12 mouse cellular contexts compared by ENCODE assay signal in genomic region chr7:48909342-48909671, GRCm38 (mm10). TPM values are rescaled to one million over a fixed set of nuclear protein-coding genes. Genes with fewer than 3 reads are reported as not detected.
DNase-seq lines count a peak whose midpoint lies in the region; ATAC-seq lines count a peak whose summit lies in the region.
"Had no signal": no experiment of that assay in that cellular context is flagged by ENCODE, and none has a peak within 500 bp of the region (broad histone marks: within the 10 kb centered on the region; RNA-seq: fewer than 3 reads in every experiment).

No protein-coding gene starts in this region.

- H3K4me2 ChIP-seq in forebrain, embryonic 13.5 days: no peak overlapping the region
- H3K4me2 ChIP-seq in forebrain, embryonic 11.5 days (ENCODE audit: low read depth, low read length, severe bottlenecking): no peak overlapping the region
- 0 out of 2 replicates have a peak overlapping the region, but pooled peaks have one; percentile 1 for H3K4me2 ChIP-seq in liver, embryonic 12.5 days
- H3K4me2 ChIP-seq in liver, embryonic 11.5 days: no peak overlapping the region
- no peak overlapping the region for H3K4me2 ChIP-seq in liver, embryonic 16.5 days (ENCODE audit: low read depth, low read length)
- H3K4me2 ChIP-seq: heart, embryonic 12.5 days; lung, embryonic 14.5 days had no signal

- H3K4me1 ChIP-seq in forebrain, embryonic 13.5 days: peaks cover 22% of the 10 kb centered on the region
- no peaks in the 10 kb centered on the region; the same call in 1 of the 2 replicates for H3K4me1 ChIP-seq in forebrain, embryonic 11.5 days (replicated peaks; ENCODE audit: control insufficient read depth, insufficient read depth, low read length)
- peaks cover 10% of the 10 kb centered on the region for H3K4me1 ChIP-seq in liver, embryonic 12.5 days
- H3K4me1 ChIP-seq in liver, embryonic 11.5 days (replicated peaks; ENCODE audit: control insufficient read depth, insufficient read depth, low read length): peaks cover 6% of the 10 kb centered on the region
- H3K4me1 ChIP-seq in liver, embryonic 16.5 days (ENCODE audit: control insufficient read depth, low read depth, low read length): no peaks in the 10 kb centered on the region

- H3K4me3 ChIP-seq in forebrain, embryonic 13.5 days: no peak overlapping the region
- no peak overlapping the region for H3K4me3 ChIP-seq in forebrain, embryonic 11.5 days (ENCODE audit: low read depth, low read length)
- no peak overlapping the region for H3K4me3 ChIP-seq in liver, embryonic 12.5 days
- H3K4me3 ChIP-seq in liver, embryonic 11.5 days (ENCODE audit: low read depth, low read length): no peak overlapping the region
- H3K4me3 ChIP-seq in liver, embryonic 16.5 days (ENCODE audit: low read depth, low read length): no peak overlapping the region
- H3K4me3 ChIP-seq: heart, embryonic 12.5 days had no signal

- ATAC-seq in forebrain, embryonic 13.5 days: peak; percentile 62; the same call in 1 of the 2 replicates
- ATAC-seq in forebrain, embryonic 11.5 days (replicated peaks; ENCODE audit: low FRiP score): no peak
- ATAC-seq in liver, embryonic 12.5 days: no peak
- ATAC-seq in liver, embryonic 11.5 days (replicated peaks; ENCODE audit: low FRiP score): no peak
- no peak for ATAC-seq in liver, embryonic 16.5 days (ENCODE audit: low read depth)

- no peak for DNase-seq in forebrain, embryonic 11.5 days (ENCODE audit: low spot score)
- no peak for DNase-seq in liver, embryonic 11.5 days (ENCODE audit: low spot score)
- peak; percentile 40 for DNase-seq in NIH3T3 (ENCODE audit: low read depth)
- no peak for DNase-seq in left cerebral cortex, postnatal 10 days (ENCODE audit: extremely low spot score in 1 of 2, low spot score in 2 of 2)
- no peak for DNase-seq in ovary, postnatal 10 days (ENCODE audit: low spot score)
- DNase-seq: cerebellum, postnatal 14 days; kidney, adult 11 months; lung, embryonic 14.5 days had no signal

- H3K9ac ChIP-seq in forebrain, embryonic 13.5 days: no peak overlapping the region
- no peak overlapping the region for H3K9ac ChIP-seq in forebrain, embryonic 11.5 days (ENCODE audit: low read length)
- no peak overlapping the region for H3K9ac ChIP-seq in liver, embryonic 12.5 days
- H3K9ac ChIP-seq in liver, embryonic 11.5 days (ENCODE audit: low read depth, low read length): no peak overlapping the region
- no peak overlapping the region for H3K9ac ChIP-seq in liver, embryonic 16.5 days (ENCODE audit: low read depth, low read length)
- H3K9ac ChIP-seq: heart, embryonic 12.5 days; lung, embryonic 14.5 days had no signal

- H3K27me3 ChIP-seq in forebrain, embryonic 13.5 days: peaks cover 47% of the 10 kb centered on the region
- no peaks in the 10 kb centered on the region; the same call in 1 of the 2 replicates for H3K27me3 ChIP-seq in forebrain, embryonic 11.5 days (ENCODE audit: control insufficient read depth, insufficient read depth, low read length)
- no peaks in the 10 kb centered on the region for H3K27me3 ChIP-seq in liver, embryonic 12.5 days (replicated peaks)
- no peaks in the 10 kb centered on the region for H3K27me3 ChIP-seq in liver, embryonic 11.5 days (replicated peaks; ENCODE audit: control insufficient read depth, insufficient read depth, low read length)
- no peaks in the 10 kb centered on the region for H3K27me3 ChIP-seq in liver, embryonic 16.5 days (ENCODE audit: control insufficient read depth, insufficient read depth, low read depth, low read length)
- H3K27me3 ChIP-seq: heart, embryonic 12.5 days had no signal

- H3K27ac ChIP-seq in forebrain, embryonic 13.5 days: no peak overlapping the region
- no peak overlapping the region for H3K27ac ChIP-seq in forebrain, embryonic 11.5 days (ENCODE audit: low read depth, low read length)
- peak overlapping the region; percentile 34; the same call in 1 of the 2 replicates for H3K27ac ChIP-seq in liver, embryonic 12.5 days
- no peak overlapping the region; the same call in 1 of the 2 replicates for H3K27ac ChIP-seq in liver, embryonic 11.5 days (ENCODE audit: low read depth, low read length)
- peak overlapping the region; percentile 69 for H3K27ac ChIP-seq in liver, embryonic 16.5 days (ENCODE audit: low read length)

- 51% methylated on average over 4 of the region's 4 CpGs for WGBS in forebrain, embryonic 13.5 days
- WGBS in forebrain, embryonic 11.5 days: 63% methylated on average over 4 of the region's 4 CpGs
- WGBS in liver, embryonic 12.5 days (ENCODE audit: insufficient replicate concordance): 31% methylated on average over 4 of the region's 4 CpGs
- 47% methylated on average over 4 of the region's 4 CpGs for WGBS in liver, embryonic 11.5 days
- 26% methylated on average over 4 of the region's 4 CpGs for WGBS in liver, embryonic 16.5 days (ENCODE audit: insufficient replicate concordance)

- intact Hi-C loops in left cerebral cortex, postnatal 10 days (cut with DNase I): no loop called here

- no peaks in the 10 kb centered on the region for H3K9me3 ChIP-seq in forebrain, embryonic 13.5 days (replicated peaks)
- no peaks in the 10 kb centered on the region for H3K9me3 ChIP-seq in forebrain, embryonic 11.5 days (ENCODE audit: control insufficient read depth, low read length)
- H3K9me3 ChIP-seq in liver, embryonic 12.5 days (replicated peaks): no peaks in the 10 kb centered on the region
- H3K9me3 ChIP-seq in liver, embryonic 11.5 days (ENCODE audit: control insufficient read depth, low read length): no peaks in the 10 kb centered on the region
- H3K9me3 ChIP-seq in liver, embryonic 16.5 days (replicated peaks; ENCODE audit: control insufficient read depth, low read length): no peaks in the 10 kb centered on the region
- H3K9me3 ChIP-seq: heart, embryonic 12.5 days had no signal

- no peaks in the 10 kb centered on the region for H3K36me3 ChIP-seq in forebrain, embryonic 13.5 days (ENCODE audit: poor library complexity, severe bottlenecking)
- H3K36me3 ChIP-seq in forebrain, embryonic 11.5 days (ENCODE audit: control insufficient read depth, insufficient read depth, low read length): no peaks in the 10 kb centered on the region
- H3K36me3 ChIP-seq in liver, embryonic 12.5 days: no peaks in the 10 kb centered on the region
- H3K36me3 ChIP-seq in liver, embryonic 11.5 days (ENCODE audit: control insufficient read depth, insufficient read depth, low read length): no peaks in the 10 kb centered on the region
- no peaks in the 10 kb centered on the region for H3K36me3 ChIP-seq in liver, embryonic 16.5 days (ENCODE audit: control insufficient read depth, insufficient read depth)
- H3K36me3 ChIP-seq: heart, embryonic 12.5 days had no signal

RNA-seq across cellular contexts. Expression of gene Nav2, which starts 0.8 kb away (rescaled TPM):
- 11.2 and 11.4 TPM in 2 replicates for polyA plus RNA-seq in forebrain, embryonic 13.5 days (2015; fragmentation: Nextera tagmentation; extraction: Ambion mirVana)
- polyA plus RNA-seq in forebrain, embryonic 11.5 days (2014; fragmentation: Nextera tagmentation; extraction: Ambion mirVana): 6.9 and 7.2 TPM in 2 replicates
- 2.6 and 2.8 TPM in 2 replicates for polyA plus RNA-seq in liver, embryonic 12.5 days (2016; fragmentation: Nextera tagmentation; extraction: Ambion mirVana)
- polyA plus RNA-seq in liver, embryonic 11.5 days (2014; fragmentation: Nextera tagmentation; extraction: Ambion mirVana): 6.2 TPM in 2 replicates
- polyA plus RNA-seq in liver, embryonic 16.5 days (2015; fragmentation: Nextera tagmentation; extraction: Ambion mirVana): 2.9 and 4.1 TPM in 2 replicates
- total RNA-seq in left cerebral cortex, postnatal 10 days (2021): 100 to 1,000 TPM; 116 to 131 TPM

RNA-seq across cellular contexts. Expression of gene E2f8, which starts 27.9 kb away (rescaled TPM):
- 12.6 TPM in 2 replicates for polyA plus RNA-seq in forebrain, embryonic 13.5 days (2015; fragmentation: Nextera tagmentation; extraction: Ambion mirVana)
- 26.0 and 29.1 TPM in 2 replicates for polyA plus RNA-seq in forebrain, embryonic 11.5 days (2014; fragmentation: Nextera tagmentation; extraction: Ambion mirVana)
- polyA plus RNA-seq in liver, embryonic 12.5 days (2016; fragmentation: Nextera tagmentation; extraction: Ambion mirVana): 34.5 and 38.7 TPM in 2 replicates
- polyA plus RNA-seq in liver, embryonic 11.5 days (2014; fragmentation: Nextera tagmentation; extraction: Ambion mirVana): 37.2 and 37.8 TPM in 2 replicates
- 32.5 and 32.8 TPM in 2 replicates for polyA plus RNA-seq in liver, embryonic 16.5 days (2015; fragmentation: Nextera tagmentation; extraction: Ambion mirVana)
- total RNA-seq in left cerebral cortex, postnatal 10 days (2021): 1 to 10 TPM; 1.0 to 1.3 TPM

Comparison
In these comparisons a context has a peak if more than half of its experiments do, and no peak if none do; other contexts are left out.
1. H3K27ac ChIP-seq: peak in liver, embryonic 12.5 days (single experiment) and liver, embryonic 16.5 days (single experiment); none in forebrain, embryonic 13.5 days (single experiment), forebrain, embryonic 11.5 days (single experiment) and liver, embryonic 11.5 days (single experiment).